Mouse (Mus musculus): ENCODE measurements at regions not wholly inside any gene's neighbourhood (a gene's known extent, or its start where the extent isn't known, plus 50 kb on each side); places are given as distances from the start of the nearest gene placed in this dataset.

DNA sequence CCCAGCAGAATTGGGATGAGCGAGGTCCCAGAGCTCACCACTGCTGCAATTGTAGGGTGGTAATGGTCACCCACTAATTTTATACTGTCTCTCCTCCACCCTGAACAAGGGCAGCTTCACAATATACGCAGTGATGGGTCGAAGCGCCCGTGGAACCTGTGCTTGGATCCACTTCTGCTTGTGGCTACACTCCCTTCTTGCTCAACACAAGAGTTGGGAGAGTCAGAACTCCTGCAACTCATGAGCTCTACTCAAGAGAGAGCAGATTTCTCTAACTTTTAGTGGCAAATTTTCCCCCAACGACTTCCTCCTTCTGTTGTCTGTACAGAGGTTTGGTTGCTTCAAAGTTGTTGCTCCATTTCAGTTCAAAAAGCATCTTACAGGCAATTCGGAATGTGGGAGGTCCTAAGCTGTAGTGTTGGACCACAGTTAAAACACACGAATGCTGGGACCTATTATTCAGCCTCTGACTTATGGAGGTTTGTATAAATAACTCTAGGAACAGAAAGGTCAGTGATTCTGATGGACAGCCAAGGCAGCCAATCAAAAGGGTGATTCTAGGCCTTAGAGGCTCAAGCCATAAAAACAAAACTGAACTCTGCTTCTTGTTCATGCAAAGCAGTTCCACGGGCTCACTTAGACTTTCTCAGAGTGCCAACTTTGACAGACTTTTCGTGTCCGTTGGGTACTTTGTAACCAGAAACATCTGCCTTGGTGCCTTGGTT lies 227.8 kb upstream of the Meis1 start:
- Histone ChIP-seq H3K27me3 (replicated peaks; ENCODE audit: control insufficient read depth, insufficient read depth, low read length) (no peaks in the 10 kb centered on the region), H3K36me3 (ENCODE audit: control insufficient read depth, insufficient read depth, low read length) (no peaks in the 10 kb centered on the region), H3K27ac (ENCODE audit: insufficient read depth, low read depth, low read length) (no peak overlapping the region), H3K4me1 (ENCODE audit: control insufficient read depth, insufficient read depth, low read length) (no peaks in the 10 kb centered on the region), H3K4me3 (ENCODE audit: insufficient read depth, low read depth, low read length) (no peak overlapping the region)
- no peak for TF ChIP-seq CTCF (conservative IDR thresholded peaks at IDR 0.05; ENCODE audit: insufficient read depth, insufficient read length, low read depth, low read length)
- no peak for TF ChIP-seq POLR2A (IDR thresholded peaks at IDR 0.05; ENCODE audit: low read depth, low read length)
- DNase-seq = no peak
- WGBS = 86% methylated on average over 11 of the region's 11 CpGs

DNA sequence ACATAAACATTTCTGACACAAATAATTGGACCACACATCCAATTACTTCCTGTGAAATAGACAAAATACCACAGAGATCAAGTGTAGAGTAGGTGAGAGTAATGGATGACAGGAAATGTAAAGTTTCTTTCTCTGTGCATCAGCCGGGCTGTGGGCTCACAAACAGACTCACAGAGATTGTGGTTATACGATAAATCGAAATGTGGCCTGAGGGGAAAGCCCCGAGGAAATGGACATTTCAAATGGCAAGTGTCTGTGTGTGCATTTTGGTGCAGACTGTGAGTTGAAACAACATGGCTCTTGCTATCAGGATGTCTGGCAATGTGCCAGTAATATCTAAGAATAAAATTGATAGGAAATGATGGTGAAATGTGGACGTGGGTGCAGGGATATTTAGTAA lies 234.8 kb upstream of the Meis1 start:
- DNase-seq = no peak
- no peaks in the 10 kb centered on the region for H3K27me3 ChIP-seq (replicated peaks; ENCODE audit: control insufficient read depth, insufficient read depth, low read length)
- no peak for TF ChIP-seq CTCF (conservative IDR thresholded peaks at IDR 0.05; ENCODE audit: insufficient read depth, insufficient read length, low read depth, low read length)
- no peak for TF ChIP-seq POLR2A (IDR thresholded peaks at IDR 0.05; ENCODE audit: low read depth, low read length)
- H3K36me3 ChIP-seq (ENCODE audit: control insufficient read depth, insufficient read depth, low read length) = no peaks in the 10 kb centered on the region
- no peaks in the 10 kb centered on the region for H3K4me1 ChIP-seq (ENCODE audit: control insufficient read depth, insufficient read depth, low read length)
- H3K4me3 ChIP-seq (ENCODE audit: insufficient read depth, low read depth, low read length) = no peak overlapping the region
- H3K27ac ChIP-seq (ENCODE audit: insufficient read depth, low read depth, low read length) = no peak overlapping the region
- WGBS = 75% methylated on average over 5 of the region's 5 CpGs

DNA sequence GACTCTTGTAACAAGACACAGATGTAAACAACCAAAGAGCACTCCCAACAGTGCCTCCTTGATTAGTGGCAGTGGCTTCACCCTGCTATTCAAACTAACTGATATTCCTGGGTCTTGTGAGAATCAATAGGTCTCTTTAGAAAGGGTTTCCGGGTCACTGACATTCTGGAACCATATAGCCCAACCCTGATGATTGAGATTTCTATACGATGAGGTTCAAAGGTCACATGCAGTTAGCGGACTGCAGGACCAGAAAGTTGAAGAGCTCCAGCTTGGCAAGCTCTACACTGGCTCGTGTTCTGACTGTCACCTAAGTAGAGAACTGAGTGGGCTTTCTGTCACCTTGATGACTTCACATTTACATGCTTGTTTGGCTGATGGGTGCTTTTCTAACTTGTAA lies 235.4 kb upstream of the Meis1 start:
- WGBS = 68% methylated on average over 4 of the region's 4 CpGs
- DNase-seq = no peak
- H3K36me3 ChIP-seq (ENCODE audit: control insufficient read depth, insufficient read depth, low read length) = no peaks in the 10 kb centered on the region
- H3K27me3 ChIP-seq (replicated peaks; ENCODE audit: control insufficient read depth, insufficient read depth, low read length) = no peaks in the 10 kb centered on the region
- no peak for TF ChIP-seq CTCF (conservative IDR thresholded peaks at IDR 0.05; ENCODE audit: insufficient read depth, insufficient read length, low read depth, low read length)
- no peak for TF ChIP-seq POLR2A (IDR thresholded peaks at IDR 0.05; ENCODE audit: low read depth, low read length)
- H3K27ac ChIP-seq (ENCODE audit: insufficient read depth, low read depth, low read length) = no peak overlapping the region
- no peaks in the 10 kb centered on the region for H3K4me1 ChIP-seq (ENCODE audit: control insufficient read depth, insufficient read depth, low read length)
- no peak overlapping the region for H3K4me3 ChIP-seq (ENCODE audit: insufficient read depth, low read depth, low read length)

DNA sequence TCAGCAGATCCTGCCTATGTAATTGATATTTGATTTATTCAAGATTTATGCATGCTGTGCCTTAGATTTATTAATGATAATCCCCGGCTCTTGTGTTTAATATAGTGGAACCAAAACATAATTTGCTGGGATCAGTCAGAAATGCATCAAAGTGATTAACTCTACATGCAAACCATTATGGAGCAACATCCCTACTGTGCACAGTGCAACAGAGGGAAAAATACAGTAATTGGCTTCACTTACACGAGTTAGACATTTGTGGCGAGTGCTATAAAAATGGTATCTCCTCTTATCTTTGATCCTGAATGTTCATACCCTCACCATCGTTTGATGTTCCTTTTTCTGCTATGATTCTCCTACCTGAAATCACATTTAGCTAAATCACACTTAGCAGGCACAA lies 238.8 kb upstream of the Meis1 start:
- H3K4me3 ChIP-seq (ENCODE audit: insufficient read depth, low read depth, low read length) = no peak overlapping the region
- DNase-seq = no peak
- 86% methylated on average over 4 of the region's 4 CpGs for WGBS
- H3K36me3 ChIP-seq (ENCODE audit: control insufficient read depth, insufficient read depth, low read length) = no peaks in the 10 kb centered on the region
- TF ChIP-seq CTCF (conservative IDR thresholded peaks at IDR 0.05; ENCODE audit: insufficient read depth, insufficient read length, low read depth, low read length) (no peak), POLR2A (IDR thresholded peaks at IDR 0.05; ENCODE audit: low read depth, low read length) (no peak)
- no peaks in the 10 kb centered on the region for H3K4me1 ChIP-seq (ENCODE audit: control insufficient read depth, insufficient read depth, low read length)
- H3K27me3 ChIP-seq (replicated peaks; ENCODE audit: control insufficient read depth, insufficient read depth, low read length) = no peaks in the 10 kb centered on the region
- no peak overlapping the region for H3K27ac ChIP-seq (ENCODE audit: insufficient read depth, low read depth, low read length)

DNA sequence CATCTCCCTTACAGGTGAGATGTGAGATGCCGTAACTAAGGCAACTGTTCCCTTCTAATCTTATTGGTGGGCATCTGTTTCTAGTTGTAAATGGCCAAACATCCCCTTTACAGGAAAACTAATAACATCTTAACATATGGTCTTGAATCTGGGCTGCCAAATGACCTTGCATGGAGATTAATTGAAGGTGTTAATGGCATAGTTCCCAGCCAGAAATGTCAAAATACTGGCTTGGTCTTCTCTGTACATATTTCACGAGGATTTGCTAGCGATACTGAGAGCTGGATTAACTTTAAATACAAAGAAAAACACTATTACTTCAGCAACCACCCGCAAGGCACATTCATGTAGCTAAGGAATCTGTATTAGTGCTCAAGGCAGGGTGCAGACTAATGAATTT lies 244.0 kb upstream of the Meis1 start:
- WGBS = 88% methylated on average over 4 of the region's 4 CpGs
- Histone ChIP-seq H3K4me3 (ENCODE audit: insufficient read depth, low read depth, low read length) (no peak overlapping the region), H3K36me3 (ENCODE audit: control insufficient read depth, insufficient read depth, low read length) (no peaks in the 10 kb centered on the region), H3K4me1 (ENCODE audit: control insufficient read depth, insufficient read depth, low read length) (no peaks in the 10 kb centered on the region), H3K27ac (ENCODE audit: insufficient read depth, low read depth, low read length) (no peak overlapping the region), H3K27me3 (replicated peaks; ENCODE audit: control insufficient read depth, insufficient read depth, low read length) (no peaks in the 10 kb centered on the region)
- DNase-seq = no peak
- no peak for TF ChIP-seq CTCF (conservative IDR thresholded peaks at IDR 0.05; ENCODE audit: insufficient read depth, insufficient read length, low read depth, low read length)
- TF ChIP-seq POLR2A (IDR thresholded peaks at IDR 0.05; ENCODE audit: low read depth, low read length) = no peak

DNA sequence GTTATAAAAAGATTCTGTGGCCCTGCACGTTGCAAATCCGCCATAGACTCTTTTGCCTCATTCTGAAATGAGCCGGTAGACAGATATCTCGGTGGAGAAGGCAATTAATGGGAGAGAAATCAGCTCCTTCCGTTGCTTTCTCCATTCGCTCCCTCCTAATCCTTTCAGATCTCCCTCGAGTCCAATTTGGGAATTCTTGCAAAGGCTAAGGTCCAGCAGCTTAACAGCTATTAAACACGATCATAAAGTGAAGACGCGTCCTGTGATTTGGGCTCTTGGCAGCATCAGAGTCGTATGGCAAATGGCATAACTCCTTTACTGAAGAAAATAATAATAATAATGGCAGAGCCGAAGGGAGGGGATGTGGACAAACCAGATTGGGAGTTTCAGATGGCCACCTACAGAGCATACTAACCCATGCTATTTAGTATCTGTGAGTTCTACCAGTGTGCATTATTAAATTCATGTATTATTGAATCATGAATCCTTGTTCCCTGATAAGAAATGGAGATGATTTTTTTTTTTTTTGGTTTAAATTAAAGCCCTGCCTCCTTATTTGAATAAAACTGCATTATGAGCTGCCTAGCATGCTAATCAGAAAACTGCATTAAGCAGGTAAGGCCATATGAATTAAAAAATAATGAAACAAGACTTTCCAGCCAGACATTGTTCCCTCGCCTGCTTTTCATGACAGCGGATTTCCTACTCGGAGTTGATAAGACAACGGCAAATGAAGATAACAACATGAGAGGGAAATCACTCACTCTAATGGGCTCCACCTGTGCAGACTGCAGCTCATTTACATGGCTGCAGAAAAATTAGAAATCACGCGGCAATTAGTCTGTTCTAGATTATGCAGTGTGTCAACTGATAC lies 246.2 kb upstream of the Meis1 start:
- Histone ChIP-seq H3K4me3 (ENCODE audit: insufficient read depth, low read depth, low read length) (no peak overlapping the region), H3K27ac (ENCODE audit: insufficient read depth, low read depth, low read length) (no peak overlapping the region), H3K36me3 (ENCODE audit: control insufficient read depth, insufficient read depth, low read length) (no peaks in the 10 kb centered on the region), H3K4me1 (ENCODE audit: control insufficient read depth, insufficient read depth, low read length) (no peaks in the 10 kb centered on the region), H3K27me3 (replicated peaks; ENCODE audit: control insufficient read depth, insufficient read depth, low read length) (no peaks in the 10 kb centered on the region)
- DNase-seq = no peak
- TF ChIP-seq CTCF (conservative IDR thresholded peaks at IDR 0.05; ENCODE audit: insufficient read depth, insufficient read length, low read depth, low read length) (no peak), POLR2A (IDR thresholded peaks at IDR 0.05; ENCODE audit: low read depth, low read length) (no peak)
- WGBS = 78% methylated on average over 18 of the region's 18 CpGs

DNA sequence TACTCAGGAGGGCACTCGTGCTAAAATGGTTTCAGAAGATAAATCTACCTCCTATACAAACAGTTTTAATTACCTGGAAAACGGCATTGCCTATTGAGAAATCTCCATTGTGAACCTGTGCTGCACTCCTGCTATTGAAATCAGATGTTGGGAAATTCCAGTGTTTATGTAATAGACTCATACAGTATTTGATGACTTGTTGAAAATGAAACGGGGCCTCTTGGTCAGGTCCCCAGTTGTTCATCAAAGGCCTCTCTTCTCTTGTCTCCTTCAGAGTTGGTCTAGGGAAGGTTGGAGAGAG lies 246.8 kb upstream of the Meis1 start:
- TF ChIP-seq POLR2A (IDR thresholded peaks at IDR 0.05; ENCODE audit: low read depth, low read length) (no peak), CTCF (conservative IDR thresholded peaks at IDR 0.05; ENCODE audit: insufficient read depth, insufficient read length, low read depth, low read length) (no peak)
- H3K4me3 ChIP-seq (ENCODE audit: insufficient read depth, low read depth, low read length) = no peak overlapping the region
- H3K27me3 ChIP-seq (replicated peaks; ENCODE audit: control insufficient read depth, insufficient read depth, low read length) = no peaks in the 10 kb centered on the region
- no peaks in the 10 kb centered on the region for H3K36me3 ChIP-seq (ENCODE audit: control insufficient read depth, insufficient read depth, low read length)
- H3K4me1 ChIP-seq (ENCODE audit: control insufficient read depth, insufficient read depth, low read length) = no peaks in the 10 kb centered on the region
- WGBS = 52% methylated on average over 3 of the region's 3 CpGs
- H3K27ac ChIP-seq (ENCODE audit: insufficient read depth, low read depth, low read length) = no peak overlapping the region
- no peak for DNase-seq

All from kidney, adult 2 months (tissue).